Mouse (Mus musculus) cerebellum, adult 11-12 months (tissue): Measurements from ENCODE around the gene Zfp334.

Experiments
- DNase-seq: peaks from one replicate; pipeline ENCODE4 v3.0.0; 2022

The Zfp334 gene

DNA sequence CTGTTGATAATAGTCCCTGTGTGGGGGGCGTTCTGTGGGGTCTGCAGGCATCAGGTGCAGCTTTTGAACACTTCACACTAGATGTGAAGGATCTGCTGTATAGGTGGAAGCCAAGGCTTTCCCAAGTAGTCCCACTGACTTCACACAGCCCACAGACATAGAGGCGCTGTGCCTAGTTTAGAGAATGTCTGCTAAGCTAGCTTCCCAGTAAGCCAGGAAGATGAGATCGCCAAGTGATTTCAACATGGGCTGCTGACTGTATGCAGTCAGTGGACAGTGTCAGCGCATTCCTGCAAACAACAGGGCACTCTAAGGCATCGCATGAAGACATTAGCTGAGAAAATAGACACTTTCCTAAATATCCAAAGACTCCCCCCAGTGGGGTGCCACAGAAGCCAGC, 12.6 kb downstream of the Zfp334 start:
- no peak for DNase-seq

DNA sequence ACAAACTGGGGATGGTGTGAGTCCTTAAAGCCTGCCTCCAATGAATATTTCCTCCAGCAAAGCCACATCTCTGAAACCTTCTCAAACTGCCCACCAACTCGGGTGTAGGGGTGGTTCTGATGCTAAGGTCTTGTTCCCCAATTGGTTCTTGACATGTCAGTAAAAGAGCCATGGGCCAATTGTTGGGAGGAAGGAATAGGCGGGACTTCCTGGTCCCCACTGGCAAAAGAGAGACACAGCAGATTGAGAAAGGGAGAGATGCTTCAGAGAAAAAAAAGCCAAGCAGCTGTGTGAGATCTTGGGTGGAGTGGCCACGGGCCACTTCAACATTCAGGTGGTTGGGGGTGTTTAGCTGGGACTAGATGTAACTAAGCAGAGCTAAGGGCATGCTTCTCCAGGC, 17.0 kb downstream of the Zfp334 start:
- DNase-seq: no peak

DNA sequence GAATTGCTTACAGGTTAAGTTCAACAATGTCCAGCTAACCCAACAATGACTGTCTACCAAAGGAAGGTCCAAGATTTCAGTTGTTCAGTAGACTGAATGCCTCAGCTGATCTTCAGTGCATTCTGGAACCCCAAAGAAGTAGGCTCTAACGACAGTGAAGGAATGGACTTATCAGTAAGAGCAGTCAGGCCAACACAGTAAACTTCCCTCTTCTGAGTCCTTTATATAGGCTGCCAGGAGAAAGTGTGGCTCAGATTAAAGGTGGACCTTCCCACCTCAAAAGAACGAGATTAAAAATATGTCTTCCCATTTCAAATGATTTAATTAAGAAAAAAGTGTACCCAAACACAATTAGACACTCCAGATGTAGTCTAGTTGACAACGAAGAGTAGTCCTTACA, 17.7 kb downstream of the Zfp334 start:
- no peak for DNase-seq

DNA sequence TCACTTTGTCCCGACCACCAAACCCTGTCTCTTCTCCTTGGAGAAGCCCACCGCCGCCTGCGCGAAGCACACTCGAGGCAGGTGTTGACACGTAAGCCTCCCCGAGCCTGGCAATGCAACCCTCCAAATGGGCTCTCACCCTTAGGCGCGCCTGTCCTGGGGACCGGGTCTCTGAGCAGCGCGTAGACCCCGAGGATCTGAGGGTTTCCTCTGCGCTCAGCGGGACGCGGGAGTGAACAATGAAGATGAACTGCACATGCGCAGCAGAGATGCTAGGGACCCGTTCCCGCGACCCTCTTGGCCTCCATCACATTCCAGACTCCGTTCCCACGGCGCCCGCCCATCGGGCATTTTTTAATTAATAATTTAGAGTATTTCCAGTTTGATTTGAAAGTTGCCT, 19.6 kb downstream of the Zfp334 start, which contains the start of gene Zfp663:
Gene Zfp663 (minus strand): TSS at position 234 of the 400 bp plus-strand sequence.
- DNase-seq: no peak

DNA sequence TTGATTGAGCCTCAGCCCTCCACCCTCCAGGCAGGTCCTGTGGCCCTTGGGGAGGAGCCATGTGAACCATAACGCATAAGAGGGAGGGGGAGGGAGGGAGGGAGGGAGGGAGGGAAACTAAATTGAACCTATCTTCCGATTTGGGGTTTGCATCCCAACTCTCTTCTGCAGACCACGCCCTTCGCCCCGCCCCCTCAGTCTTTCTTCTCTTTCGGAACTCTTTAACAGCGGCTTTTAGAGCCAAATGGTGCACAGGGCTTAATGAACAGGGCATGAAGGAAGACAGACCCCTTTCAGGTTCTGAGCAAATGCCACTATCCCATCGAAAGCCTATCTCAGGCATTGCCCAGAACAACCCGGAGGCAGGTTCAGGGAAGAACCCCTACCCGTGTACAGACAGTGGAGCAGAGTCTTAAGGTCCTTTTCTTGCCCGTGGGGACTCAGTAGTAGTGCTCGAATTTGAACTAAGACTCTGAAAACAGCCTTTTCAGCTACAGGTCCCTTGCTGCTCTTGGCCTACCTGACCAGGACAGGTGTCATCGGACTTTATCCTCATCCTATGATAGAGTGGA, 20.1 kb downstream of the Zfp334 start:
- DNase-seq: no peak

DNA sequence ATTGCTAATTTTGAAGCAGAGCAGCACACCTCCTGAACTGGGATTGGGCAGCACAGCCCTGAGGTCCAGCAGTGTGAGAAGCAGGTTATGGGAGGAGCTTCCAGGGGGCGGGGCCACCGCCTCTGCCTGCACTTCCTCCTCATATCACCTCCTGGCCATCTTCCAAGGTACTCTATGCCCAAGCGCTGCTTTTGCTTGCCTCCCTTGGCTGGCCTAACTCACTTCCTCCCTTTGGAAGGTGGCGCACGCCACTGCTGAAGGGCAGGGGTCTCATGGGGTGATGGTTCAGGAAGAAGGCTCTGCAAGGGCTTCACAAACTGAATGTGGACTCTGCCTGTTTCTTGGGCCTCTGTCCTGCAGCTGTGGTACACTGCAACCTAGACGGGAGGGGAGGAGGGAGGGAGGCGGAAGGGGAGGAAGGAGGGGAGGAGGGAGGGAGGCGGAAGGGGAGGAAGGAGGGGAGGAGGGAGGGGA, 21.0 kb downstream of the Zfp334 start:
- no peak for DNase-seq

DNA sequence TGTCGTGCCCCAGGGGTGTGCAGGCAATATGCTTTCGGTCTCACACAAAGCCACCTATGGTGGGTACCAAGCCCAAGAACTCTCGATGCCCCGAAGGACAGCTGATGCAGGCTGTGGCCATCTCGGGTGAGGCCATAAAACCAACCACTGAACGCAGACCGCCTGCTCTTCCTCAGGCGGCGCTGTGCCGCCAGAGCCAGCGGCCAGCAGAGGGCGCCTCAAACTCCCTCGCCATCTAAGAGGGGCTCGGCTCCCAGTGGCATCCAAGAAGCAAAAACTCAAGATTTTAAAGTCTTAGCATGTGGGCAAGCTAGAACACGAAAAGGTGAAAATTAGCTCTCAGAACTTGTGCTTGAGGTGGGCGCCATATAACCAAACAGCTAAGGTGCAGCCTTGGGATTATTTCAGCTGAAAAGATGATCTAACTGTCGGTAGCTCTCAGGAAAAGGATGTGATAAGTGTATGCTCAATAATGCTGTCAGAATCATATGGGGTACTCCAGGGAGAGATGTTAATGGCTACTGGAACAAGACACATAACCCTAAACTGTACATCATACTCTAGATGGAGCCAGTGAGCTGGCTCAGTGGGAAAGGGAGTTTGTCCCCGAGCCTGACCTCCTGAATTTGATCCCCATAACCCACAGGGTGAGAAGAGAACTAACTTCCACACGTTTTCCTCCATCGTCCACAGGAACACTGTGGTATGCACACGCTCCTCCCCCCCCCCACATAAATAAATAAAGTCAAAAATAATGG, 23.5 kb downstream of the Zfp334 start:
- DNase-seq: peak; percentile 41

DNA sequence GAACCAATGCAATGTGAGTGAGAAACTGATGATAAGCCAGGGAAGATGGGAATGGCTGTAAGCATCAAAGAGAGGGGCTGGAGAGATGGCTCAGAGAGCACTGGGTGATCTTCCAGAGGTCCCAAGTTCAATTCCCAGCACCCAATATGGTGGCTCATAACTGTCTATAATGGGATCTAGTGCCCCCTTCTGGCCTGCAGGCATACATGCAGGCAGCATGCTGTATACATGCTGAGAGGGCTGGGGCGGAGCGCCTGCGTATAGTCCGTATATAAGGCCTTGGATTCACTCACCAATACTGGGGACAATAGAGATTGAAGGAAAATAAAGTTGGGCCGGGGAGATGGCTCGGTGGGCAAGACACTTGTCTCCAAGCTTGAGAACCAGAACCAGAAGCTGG, 24.8 kb downstream of the Zfp334 start:
- DNase-seq: no peak

DNA sequence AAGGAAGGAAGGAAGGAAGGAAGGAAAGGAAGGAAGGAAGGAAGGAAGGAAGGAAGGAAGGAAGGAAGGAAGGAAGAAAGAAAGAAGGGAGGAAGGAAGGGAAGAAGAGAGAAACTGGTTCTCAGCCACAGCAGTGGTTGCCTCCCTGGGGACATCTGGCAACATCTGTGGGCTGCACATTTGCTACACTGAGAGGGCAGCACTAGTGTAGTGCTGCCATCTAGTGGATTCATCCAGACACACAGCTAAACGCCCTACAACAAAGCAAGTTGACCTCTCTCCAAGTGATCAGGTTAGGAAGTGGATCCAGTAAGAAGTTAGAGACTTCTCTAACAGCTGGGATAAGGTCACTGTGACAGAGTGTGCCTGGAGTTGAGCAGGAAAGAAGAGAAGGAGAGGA, 27.2 kb downstream of the Zfp334 start:
- DNase-seq: no peak

DNA sequence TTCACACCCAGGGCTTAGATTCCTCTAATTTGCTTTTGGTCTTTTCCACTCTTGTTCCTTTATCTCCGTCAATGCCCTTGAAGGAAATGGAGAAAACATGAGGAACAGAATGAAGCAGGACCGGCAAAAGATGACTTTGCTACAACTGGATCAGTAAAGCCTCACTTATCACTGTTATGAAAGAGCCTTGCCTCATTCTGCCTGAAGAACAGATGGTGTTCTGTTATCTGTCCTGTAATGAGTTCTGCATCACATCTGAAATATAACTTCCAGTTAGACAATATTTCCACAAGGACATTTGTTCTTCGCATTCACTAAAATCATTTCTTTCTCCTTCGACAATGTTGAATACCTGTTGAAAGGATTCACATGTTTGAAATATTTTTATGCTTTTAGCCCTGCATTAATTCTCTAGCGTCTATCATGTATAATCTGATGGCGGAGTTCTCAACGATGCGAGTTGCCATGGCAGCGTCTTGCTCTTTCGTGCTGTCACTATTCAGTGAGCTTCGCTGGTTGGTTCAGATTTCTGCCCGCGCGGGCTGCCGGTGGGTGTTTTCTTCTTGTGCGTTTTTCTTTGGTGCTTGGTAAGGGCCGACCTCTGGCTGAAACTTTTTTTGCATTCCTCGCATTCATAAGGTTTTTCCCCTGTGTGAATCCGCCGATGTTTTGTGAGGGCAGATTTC, 36.1 kb downstream of the Zfp334 start:
- no peak for DNase-seq

DNA sequence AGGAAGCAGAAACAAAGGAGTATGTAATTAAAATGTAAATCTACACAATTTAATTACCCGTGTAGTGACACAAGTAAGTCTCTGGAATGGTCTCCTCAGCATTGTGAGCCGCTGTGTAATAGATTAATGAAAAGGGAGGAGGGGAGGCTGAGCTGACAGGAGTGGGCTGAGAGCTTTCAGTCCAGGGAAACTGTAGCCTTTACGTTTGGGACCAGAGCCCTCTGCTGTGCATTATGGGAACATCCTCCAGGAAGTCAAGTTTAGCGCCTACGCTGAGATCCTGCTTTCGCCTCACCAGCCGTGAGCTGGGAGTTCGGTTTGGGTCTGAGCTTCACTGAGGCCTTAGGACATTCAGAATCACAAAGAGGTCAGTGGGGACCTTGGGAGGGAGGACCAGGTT, 38.6 kb downstream of the Zfp334 start:
- no peak for DNase-seq

DNA sequence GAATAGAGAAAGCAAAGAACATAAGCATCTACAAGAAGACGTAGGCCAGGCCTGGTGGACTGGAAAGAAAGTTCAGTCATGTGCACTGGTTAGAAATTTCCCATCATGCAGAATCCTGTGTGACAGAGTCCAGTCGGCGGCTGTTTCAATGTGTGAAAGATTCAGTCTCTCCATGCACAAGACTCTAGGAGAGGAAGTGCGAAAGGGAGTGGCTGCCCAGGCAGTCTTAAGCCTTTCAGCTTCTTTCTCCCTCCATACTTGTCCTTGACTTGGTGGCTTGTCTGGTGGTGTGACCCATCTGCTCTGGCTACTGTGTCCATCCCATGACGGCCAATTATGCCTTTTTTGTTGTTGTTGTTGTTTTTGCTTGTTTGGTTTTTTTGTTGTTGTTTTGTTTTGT, 41.9 kb downstream of the Zfp334 start:
- no peak for DNase-seq

DNA sequence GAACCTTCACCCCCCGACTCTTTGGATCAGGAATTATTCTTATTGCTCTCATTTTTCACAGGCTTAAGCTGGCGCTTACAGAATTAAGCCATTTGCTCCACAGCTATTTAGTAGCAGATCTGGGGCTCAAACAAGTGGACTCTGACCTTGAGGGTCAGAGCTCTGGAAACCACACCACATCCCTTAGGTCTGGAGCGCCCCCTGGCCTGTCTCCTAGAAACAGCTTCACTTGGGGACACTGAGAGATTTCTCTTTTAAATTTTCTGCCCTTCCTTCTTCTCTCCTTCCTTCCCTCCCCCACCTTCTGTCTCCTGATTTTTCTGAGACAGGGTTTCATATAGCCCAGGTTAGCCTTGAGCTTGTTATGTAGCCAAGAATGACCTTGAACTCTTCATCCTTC, 50.9 kb downstream of the Zfp334 start:
- no peak for DNase-seq

DNA sequence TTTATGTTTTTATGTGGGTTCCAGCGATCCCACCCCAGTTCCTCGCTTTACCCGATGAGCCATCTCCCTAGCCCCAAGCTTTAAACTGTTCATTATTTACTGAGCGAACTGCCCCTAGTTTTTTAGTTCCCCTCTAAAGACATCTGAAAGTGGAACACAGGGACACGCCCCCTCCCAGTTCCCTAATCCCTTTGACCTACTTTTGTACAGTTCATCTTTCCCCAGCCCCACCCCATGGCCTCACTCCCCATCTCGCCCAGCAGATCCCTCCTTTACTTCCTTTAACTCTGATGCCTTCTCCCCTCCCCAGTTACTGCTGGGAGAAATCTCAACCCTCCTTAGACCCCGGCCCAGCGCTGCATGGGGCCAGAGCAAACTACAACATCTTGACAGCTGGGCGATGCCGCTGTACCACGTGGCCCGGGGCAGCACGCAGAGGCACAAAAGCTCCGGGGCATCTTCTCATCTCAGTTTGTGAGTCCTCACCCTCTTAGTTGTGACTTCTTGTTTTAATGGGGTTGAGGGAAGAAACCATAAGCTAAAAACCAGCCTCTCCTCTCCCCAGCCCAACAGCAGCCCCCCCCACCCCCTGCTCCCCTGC, 55.3 kb downstream of the Zfp334 start:
- DNase-seq: no peak

DNA sequence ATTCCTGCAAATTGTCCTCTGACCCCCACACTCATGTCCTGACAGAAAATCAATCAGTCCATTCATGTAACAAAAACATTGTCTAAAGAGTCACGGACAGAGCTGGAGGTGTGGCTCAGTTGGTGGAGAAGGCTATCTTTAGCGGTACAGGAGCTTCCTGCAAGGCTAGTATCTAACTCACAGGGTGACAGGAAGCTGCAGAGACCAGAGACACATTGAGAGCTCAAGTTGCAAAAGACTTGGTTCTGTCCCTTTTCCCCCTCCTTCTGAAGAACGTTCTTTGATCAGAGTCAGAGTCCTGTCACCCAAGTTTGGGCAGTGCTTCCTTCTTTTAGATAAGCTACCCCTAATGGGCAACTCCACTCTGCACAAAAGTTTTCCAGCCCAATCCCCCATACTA, 58.4 kb downstream of the Zfp334 start:
- DNase-seq: no peak

DNA sequence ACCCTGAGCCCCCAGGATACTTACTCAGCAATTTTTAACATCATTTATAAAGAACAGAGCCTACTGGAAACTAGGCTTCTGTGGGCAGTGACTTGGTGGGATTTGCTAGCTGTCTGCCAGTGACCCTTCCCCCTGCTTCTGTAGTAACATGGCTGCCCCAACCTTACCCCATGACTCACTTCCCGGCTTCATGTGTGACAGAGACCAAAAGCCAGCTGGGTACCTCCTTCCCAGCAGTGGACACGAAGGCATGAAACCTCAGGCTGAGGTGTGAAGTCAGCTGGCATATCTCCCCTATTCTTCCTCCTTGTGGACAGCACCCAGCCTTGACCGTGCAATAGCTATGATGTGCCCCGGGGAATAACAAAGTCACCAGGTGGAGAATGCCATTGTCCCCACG, 59.3 kb downstream of the Zfp334 start:
- DNase-seq: no peak

DNA sequence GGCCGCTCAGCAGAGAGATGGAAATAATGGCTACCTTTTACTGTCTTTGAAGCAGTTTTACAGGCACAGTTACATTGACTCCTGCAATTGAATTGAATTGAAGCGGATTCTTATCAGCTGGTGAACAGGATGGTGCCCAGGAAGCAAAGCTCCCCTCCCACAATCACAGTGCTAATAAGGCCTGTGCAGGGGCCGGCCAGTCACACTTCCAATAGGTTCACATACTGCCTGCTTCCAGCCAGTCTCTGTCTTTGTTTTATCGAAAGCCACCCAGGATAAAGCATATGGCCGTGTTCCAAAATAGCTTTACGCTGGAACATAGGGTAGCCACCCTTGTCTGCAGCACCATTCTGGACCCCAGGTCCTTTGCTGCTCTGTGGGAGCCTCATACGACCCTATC, 60.7 kb downstream of the Zfp334 start:
- DNase-seq: peak; percentile 52

DNA sequence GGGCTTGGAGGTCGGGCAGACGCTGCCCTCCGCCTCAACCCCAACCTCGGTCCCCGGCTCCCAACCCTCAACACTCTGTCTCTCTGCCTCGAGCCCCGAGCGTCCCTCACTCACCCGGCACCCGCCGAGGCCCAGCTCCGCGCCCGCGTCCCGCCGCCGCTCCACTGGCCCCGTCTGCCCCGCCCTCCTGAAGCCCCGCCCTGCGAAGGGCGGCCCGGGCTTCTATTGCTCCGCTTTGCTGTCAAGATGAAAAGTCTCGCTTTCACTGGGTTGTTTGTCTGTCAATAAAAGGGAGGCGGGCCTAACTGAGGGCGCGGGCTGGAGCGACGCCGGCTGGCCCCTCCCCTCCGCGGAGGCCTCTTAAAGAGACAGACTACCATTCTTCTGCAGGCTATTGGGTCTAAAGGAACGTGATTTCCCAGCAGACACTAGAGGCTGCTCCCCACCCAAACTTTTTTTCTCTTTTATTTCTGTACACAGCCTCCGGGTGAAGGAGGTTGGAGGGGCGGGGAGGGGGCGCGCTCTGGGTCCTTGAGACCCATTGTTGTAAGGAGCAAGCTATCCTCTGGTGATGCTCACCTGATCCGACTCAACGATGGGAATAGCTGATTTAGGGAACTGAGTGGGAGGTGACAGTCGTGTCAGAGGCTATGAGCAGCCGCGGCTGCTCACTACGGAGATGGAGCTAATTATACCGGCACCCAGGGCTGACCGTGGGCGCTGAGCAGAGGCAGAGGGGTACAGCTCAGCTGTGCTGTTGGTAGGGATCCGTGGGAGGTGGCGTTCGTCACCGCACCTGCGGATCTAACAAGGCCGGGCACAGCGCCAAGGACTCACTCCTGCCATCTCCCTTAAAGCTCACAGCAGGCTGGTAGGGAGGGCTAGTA, 61.5 kb downstream of the Zfp334 start, which contains the start of gene Elmo2:
Gene Elmo2 (minus strand): TSS at position 176 of the 887 bp plus-strand sequence.
- peak; percentile 99 for DNase-seq

DNA sequence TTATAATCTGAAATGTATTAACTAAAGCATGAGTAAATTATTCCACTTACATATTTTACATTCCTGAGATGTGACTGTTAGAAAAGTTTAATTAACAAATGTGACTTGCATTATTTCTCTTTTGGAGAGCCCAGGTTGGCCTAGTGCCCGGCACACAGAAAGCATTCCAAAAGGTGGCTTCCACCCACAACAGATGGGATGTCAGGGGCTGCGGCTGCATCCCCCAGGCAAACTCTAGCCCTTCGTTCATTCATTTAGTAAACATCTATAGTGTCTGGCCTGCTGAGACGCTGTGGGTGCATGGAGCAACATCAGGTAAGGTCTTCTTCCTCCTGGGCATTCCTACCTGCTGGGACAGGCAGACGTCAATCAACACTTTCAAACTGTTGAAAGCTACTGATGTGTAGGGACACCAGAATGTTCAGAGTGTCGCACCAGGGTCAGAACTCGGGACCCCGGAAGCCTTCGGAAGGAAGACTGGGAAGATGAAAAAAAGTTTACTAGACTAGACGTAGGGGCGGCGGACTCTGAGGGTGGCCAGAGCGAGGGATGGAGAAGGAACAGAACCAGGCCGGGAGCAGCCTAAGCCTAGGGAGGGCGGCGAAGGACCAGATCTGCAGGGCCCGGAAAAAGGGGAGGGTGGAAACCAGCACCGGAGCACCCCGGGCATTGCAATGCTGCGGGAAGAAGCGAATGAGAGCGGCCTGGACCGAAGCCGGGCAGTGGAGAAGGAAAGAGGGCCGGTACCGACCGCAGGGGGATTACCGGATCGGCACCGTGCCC, 62.3 kb downstream of the Zfp334 start:
- peak; percentile 66 for DNase-seq
